Mouse (Mus musculus): ENCODE data around the gene Kcnj12.

The Kcnj12 gene

GRCm38 (mm10) chr11:61022550-61023391 is at the start of gene Kcnj12:
Gene Kcnj12 (plus strand): TSS chr11:61022564.
- DNase-seq (ENCODE audit: inconsistent ontology term): no peak

DNA sequence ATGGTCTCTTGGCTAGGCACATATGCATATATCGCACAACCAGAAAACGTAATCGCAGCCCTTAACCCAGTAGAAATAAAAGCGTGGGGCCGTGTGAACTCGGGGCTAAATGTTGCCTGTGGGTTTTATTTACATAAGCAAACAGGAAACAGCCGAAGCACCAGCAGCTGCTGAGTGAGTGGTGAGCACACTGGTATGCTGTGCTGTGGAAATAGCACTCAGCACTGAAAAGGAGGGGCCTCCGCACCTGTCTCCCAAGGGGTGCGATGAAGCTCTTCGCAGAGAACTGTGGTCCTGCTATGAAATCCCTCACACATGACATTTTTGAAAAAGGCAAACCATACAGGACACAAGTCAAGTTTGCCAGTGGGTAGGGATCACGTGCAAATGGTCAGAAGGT is 47.3 kb upstream of the Kcnj12 start:
- DNase-seq (ENCODE audit: inconsistent ontology term): no peak

DNA sequence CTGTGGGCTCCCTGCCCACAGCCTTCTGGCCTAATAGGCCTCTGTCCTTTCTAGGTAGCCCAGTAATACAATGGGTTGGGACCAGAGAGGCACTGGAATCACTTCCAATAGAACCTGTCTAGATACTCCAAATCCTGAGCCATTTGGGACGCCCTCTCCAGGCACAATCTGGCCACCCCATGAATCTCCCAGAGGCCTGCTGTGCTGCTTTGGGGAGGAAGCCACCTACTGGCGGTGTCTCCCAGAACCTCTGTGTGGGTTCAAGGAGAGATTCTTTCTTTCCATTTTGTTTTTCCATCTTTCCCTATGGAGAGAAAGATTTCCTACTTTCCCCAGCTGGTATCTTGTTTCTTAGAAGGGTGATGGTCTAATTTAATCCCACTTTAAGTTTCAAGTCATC is 46.1 kb upstream of the Kcnj12 start:
- no peak for DNase-seq (ENCODE audit: inconsistent ontology term)

GRCm38 (mm10) chr11:60976742-60977141 is 45.6 kb upstream of the Kcnj12 start:
- no peak for DNase-seq (ENCODE audit: inconsistent ontology term)

GRCm38 (mm10) chr11:60977153-60977552 is 45.2 kb upstream of the Kcnj12 start:
- no peak for DNase-seq (ENCODE audit: inconsistent ontology term)

DNA sequence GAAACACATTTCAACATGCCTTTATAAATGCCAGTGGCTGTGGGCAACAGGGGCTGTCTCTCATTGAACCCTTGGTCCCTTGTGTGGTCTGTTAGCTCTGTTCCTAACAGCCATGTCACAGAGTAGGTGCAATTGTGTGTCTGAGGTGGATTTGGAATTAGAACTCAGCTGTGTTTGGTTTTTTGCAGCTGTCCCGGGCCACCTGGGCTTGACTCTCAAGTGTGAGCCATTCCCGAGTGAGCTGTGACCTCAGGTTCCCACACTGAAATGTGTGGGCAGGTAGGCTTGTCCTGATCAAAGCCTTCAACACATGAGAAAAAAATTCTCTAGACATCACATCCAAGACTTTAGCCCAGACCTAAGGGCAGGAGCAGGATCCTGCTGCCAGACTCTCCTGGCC is 43.7 kb upstream of the Kcnj12 start:
- DNase-seq (ENCODE audit: inconsistent ontology term): no peak

DNA sequence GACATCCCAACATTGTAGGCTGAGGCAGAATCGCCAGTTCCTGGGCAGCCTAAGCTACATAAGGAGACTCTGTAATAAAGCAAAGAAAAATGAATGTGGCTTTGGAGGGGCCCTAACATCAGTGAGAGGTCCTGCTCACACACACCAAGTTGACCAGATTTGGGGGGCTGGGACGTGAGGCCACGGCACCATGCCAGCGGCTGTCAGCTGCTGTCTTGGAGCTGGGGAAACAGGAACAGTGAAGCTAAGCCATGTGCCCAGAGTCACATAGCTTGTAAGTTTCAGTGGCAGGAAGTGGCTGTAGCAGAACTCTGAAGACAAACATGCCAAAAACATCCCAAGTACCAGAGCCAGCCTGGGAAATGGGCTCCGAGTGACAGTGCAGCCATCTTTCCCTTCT is 42.6 kb upstream of the Kcnj12 start:
- no peak for DNase-seq (ENCODE audit: inconsistent ontology term)

DNA sequence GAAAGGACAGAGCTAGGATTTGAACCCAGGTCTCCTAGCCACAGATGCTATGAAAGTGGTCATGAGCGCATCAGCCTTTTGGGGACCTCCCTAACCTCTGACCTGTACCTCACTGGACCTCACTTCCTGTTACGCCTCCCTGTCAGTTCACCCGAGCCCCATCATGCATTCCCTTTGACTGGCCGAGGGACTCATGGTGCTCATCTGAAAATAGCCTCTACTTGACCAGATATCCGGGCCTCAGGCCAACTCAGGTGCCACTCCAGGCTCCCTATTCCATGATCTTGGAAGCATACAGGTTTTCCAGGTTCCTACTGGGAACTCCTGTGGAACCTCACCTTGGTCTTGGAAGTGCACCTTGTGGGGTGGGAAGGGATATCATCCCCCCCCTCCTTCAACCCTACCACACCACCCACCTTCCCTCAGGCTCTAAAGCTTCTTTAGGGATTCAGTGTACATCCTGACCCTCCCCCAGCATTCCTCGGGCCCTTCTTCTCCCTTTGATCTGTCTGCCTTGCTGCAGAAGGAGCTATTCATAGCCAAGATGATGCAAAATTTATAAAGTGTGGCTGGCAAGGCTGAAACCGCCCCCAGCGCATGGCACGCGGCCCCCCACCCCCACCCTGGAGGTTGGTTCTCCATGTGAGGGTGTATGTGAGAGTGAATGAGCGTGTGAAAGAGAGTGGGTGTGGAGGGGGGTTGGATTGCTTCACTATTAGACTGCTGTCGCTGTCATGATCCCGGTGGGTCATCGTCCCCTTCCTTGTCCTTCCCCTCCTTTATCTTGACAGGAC is 40.5 kb upstream of the Kcnj12 start:
- DNase-seq (ENCODE audit: inconsistent ontology term): no peak

- peak; percentile 72 for DNase-seq (ENCODE audit: inconsistent ontology term)
These were observed 37.3 kb upstream of the Kcnj12 start for GRCm38 (mm10) chr11:60984912-60985558.

DNA sequence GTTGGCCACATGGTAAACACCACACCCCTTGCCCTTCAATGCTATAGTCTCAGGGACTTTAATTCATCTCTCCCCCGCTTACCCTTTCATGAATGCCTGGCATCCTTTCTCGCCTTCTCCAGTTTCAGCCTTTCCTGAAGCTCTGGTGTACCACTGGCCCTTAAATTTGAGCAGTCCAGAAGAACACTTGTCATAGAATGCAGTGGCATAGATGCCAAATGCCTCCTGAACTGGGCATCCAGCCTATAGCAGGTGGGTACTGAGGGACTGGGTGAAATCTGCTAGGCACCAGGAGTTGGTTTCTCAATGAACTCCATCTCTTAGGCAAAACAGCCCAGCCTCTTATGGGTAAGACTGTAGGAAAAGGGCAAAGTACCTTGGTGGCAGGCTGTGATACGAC is 31.9 kb upstream of the Kcnj12 start:
- no peak for DNase-seq (ENCODE audit: inconsistent ontology term)

DNA sequence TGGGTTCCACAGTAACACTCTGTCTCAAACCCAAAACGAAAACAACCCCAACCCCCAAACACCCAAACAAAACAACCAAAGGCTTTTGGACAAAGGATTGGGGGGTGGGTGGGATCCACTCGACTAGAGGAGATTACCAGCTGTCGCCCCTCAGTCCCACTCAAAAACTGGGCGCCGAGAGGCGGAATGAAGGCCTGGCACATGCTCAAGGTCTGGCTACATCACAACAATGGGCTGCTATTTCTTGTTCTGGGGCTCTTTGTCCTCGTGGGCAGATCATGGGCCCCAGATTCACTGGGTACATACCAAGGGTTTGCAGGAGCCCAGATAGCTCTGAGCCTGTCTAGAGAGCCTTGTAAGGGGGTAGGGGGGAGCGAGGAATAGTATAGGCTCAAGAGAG is 19.6 kb upstream of the Kcnj12 start:
- DNase-seq (ENCODE audit: inconsistent ontology term): peak; percentile 19

DNA sequence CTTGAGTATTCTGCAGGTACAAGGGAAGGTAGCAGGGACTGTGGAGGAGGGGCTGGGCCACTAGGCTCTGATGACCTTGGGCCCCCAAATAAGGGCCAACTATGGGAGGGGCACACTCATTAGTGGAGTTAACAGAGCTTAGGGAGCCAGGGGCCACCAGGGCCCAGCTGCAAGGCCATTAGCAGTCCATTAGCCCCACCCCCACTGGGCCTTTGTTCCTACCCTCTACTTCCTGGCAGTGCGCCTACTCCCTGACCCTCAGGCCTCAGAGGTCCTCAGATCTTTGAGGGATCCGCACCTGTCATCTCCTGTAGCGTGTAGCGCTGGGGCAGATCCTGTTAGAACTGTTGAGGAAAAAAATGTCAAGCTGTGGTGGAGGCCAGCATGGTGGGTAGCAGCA is 18.3 kb upstream of the Kcnj12 start:
- no peak for DNase-seq (ENCODE audit: inconsistent ontology term)

- no peak for DNase-seq (ENCODE audit: inconsistent ontology term)
These were observed 17.6 kb upstream of the Kcnj12 start for GRCm38 (mm10) chr11:61004781-61005180.

GRCm38 (mm10) chr11:61005345-61005744 is 17.0 kb upstream of the Kcnj12 start:
- no peak for DNase-seq (ENCODE audit: inconsistent ontology term)

DNA sequence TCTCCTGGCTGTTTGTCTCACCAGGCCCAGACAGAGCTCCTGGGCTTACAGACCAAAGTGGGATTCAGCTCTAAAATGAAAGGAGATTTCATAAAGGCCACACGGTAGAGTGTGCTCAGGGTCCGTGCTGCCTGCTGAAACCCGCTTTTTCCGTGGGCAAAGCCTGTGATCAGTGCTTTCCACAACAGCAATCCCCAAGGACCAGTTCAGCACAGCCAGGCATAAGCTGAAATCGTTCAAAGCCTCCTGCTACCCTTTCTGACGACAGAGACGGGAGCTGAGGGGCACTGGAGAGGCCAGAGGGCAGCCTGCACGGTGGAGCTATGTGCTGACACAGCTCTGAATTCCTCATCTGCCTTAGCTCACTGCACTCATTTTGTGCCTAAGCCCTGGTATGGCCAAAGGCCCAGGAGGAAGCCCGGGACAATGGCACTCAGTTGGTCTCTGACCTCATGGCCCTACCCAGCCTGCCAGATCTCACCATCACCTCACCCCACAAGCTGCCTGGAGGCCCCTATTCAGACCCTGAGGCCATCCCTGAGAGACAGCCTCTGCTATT is 10.5 kb upstream of the Kcnj12 start:
- peak; percentile 89 for DNase-seq (ENCODE audit: inconsistent ontology term)

DNA sequence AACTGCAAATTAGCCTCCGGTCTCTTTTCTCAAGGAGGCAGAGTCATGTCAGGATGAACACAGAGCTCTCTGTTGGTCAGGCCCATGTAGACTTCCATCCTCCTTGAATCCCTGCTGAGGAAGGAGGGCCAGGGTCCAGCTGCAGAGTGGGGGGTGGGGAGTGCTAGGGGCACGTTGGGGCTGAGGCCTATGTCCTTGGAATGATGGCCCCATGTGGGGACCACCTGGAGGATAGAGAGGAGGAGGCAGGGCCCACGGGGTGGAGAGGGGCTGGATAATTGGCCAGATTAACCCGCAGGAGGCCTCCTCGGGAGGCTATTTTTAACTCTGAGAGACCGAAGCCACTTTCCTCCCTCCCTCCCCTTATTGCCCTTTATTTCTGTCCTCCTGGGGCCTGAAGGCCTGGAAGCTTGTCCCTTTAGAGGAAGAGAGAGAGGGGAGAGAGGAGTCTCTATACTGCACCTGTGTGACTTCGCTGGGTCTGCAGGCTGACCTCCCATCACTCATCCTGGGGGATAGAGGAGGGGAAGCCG is 5.4 kb upstream of the Kcnj12 start:
- no peak for DNase-seq (ENCODE audit: inconsistent ontology term)

DNA sequence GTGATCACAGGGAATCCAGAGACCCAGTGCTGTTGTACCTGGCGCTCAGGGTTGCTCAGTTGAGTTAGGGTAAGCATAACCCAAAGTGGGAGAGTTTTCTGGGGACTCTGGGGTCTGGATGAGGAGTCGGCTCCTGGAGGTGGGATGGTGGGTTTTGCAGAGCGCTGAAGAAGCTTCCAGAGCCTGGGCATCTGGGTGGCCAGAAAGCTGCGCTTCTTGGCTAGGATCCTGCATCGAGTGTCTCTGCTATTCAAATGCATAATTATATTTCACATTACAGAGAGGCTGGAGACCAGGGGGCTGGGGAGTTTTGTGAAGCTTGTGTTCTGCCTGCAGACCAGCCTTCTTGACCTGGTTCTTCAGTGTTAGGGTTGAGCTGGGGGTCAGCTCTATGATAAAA is 1.2 kb upstream of the Kcnj12 start:
- DNase-seq (ENCODE audit: inconsistent ontology term): no peak

DNA sequence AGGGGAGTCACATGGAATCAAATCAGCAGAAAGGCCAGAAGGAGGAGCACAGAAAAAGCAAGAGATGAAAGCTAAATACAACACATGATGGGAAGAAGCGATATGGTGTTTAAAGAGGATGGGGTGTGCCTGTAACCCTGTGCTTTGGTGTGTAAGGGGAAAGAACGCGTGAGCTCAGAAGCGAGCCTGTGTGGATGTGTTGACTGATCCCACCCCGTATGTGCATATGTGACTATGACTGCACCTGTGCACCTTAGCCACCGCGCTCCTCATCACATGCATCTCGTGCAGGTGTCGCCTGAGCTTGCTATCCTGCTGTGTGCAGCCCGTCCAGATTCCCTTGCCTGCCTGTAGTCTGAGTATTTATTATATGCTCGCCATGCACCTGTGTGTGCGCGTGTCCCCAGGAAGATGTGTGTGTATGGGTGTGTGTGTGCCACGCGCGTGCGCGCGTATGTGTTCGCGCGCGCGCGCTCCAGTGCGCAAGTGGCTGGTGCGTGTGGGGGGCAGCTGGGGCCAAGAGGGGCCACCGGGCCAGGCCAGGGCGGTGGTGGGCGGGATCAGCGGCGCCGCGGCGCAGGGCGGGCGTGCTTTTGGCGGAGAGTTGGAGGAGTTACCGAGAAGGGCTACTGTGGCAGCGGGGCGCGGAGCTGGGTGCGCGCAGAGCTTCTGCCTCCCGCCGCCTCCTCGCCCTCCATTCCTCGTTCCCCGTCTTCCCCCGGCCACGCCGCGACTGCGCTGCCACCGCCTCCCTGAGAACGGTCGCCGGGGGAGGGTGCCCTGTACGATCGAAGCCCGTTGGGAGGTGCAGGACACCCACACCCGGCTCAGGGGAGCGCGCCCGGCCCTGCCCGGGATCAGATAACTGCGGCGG is 451 bp upstream of the Kcnj12 start:
- peak; percentile 63 for DNase-seq (ENCODE audit: inconsistent ontology term)

DNA sequence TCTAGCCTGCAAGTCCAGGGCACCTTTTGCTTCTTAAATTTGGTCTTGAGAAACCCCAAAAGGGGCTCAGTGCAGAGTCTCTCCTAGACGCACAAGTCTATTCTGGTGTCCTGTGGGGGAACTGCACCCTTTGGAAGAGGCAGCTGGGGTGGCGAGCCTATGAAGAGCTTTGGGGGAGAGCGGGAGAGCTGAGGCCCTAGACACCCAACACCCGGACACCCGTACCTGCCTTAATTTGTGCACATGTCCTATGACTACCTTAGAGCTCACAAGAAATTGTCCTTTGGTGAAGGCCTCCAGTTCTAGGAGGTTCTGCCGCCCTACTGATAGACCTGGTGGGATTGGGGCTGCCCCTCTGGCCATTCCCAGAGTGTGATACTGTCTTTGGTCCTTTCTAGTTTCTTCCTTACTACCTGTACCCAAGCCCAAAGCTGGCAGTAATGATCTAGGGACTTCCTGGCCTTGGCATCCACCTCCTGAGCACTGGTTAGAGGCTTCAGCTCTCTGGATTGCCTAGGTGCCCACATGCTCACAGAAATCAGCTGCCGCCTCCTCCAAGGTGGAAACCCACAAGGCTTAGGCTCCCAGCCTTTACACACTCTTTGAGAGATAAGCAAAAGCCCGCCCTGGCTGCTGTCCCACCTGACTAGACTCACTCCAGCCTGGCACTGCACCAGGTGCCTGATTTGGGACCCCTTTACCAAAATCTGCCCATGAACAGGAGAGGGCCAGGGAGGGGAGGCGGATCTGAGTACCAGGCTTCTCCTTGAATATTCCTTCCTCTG is 1.2 kb downstream of the Kcnj12 start:
- DNase-seq (ENCODE audit: inconsistent ontology term): no peak

- no peak for DNase-seq (ENCODE audit: inconsistent ontology term)
These were observed 2.0 kb downstream of the Kcnj12 start for GRCm38 (mm10) chr11:61024388-61024787.
